Mouse (Mus musculus): ENCODE results near the gene Dpp8. TPM values are rescaled to one million over a fixed set of nuclear protein-coding genes. Genes with fewer than 3 reads are reported as not detected.
A peak's percentile ranks its signal among the peaks of the same experiment; 100 is the strongest.
"Not testable (repeated sequence)": the region's sequence is repeated elsewhere in the genome, so short reads cannot be mapped to it uniquely, and the experiment has no call there.

The Dpp8 gene
- total RNA-seq, 1 experiment from 2014 or later = 127 TPM

GRCm38 (mm10) chr9:65020991-65021886 lies 11.0 kb upstream of the Dpp8 start, which contains the start of gene Hacd3:
Gene Hacd3, minus strand, starts transcription at chr9:65021693.
- peak; percentile 81 for ATAC-seq (ENCODE audit: extremely low read depth, insufficient number of reproducible peaks, low FRiP score, poor library complexity, severe bottlenecking)

- 0 out of 2 replicates have a peak, but pooled peaks have one; percentile 8 for ATAC-seq (ENCODE audit: extremely low read depth, insufficient number of reproducible peaks, low FRiP score, poor library complexity, severe bottlenecking)
Observed at GRCm38 (mm10) chr9:65021887-65022579, 10.2 kb upstream of the Dpp8 start.

- ATAC-seq (ENCODE audit: extremely low read depth, insufficient number of reproducible peaks, low FRiP score, poor library complexity, severe bottlenecking) = no peak
Observed at GRCm38 (mm10) chr9:65022580-65023135, 9.6 kb upstream of the Dpp8 start.

- no peak for ATAC-seq (ENCODE audit: extremely low read depth, insufficient number of reproducible peaks, low FRiP score, poor library complexity, severe bottlenecking)
Observed at GRCm38 (mm10) chr9:65023447-65023846, 8.8 kb upstream of the Dpp8 start.

- no peak for ATAC-seq (ENCODE audit: extremely low read depth, insufficient number of reproducible peaks, low FRiP score, poor library complexity, severe bottlenecking)
Observed at GRCm38 (mm10) chr9:65027241-65027640, 5.0 kb upstream of the Dpp8 start.

GRCm38 (mm10) chr9:65028313-65028712 lies 3.9 kb upstream of the Dpp8 start:
- ATAC-seq (ENCODE audit: extremely low read depth, insufficient number of reproducible peaks, low FRiP score, poor library complexity, severe bottlenecking) = no peak

- ATAC-seq (ENCODE audit: extremely low read depth, insufficient number of reproducible peaks, low FRiP score, poor library complexity, severe bottlenecking) = not testable (repeated sequence)
Observed at GRCm38 (mm10) chr9:65031355-65031754, 859 bp upstream of the Dpp8 start.

- ATAC-seq (ENCODE audit: extremely low read depth, insufficient number of reproducible peaks, low FRiP score, poor library complexity, severe bottlenecking) = no peak
Observed at GRCm38 (mm10) chr9:65031894-65032268, 333 bp upstream of the Dpp8 start.

GRCm38 (mm10) chr9:65036456-65036855 lies 4.2 kb downstream of the Dpp8 start:
- no peak for ATAC-seq (ENCODE audit: extremely low read depth, insufficient number of reproducible peaks, low FRiP score, poor library complexity, severe bottlenecking)

- ATAC-seq (ENCODE audit: extremely low read depth, insufficient number of reproducible peaks, low FRiP score, poor library complexity, severe bottlenecking) = no peak
Observed at GRCm38 (mm10) chr9:65036861-65037260, 4.6 kb downstream of the Dpp8 start.

- ATAC-seq (ENCODE audit: extremely low read depth, insufficient number of reproducible peaks, low FRiP score, poor library complexity, severe bottlenecking) = no peak
Observed at GRCm38 (mm10) chr9:65041430-65041829, 9.2 kb downstream of the Dpp8 start.

- no peak for ATAC-seq (ENCODE audit: extremely low read depth, insufficient number of reproducible peaks, low FRiP score, poor library complexity, severe bottlenecking)
Observed at GRCm38 (mm10) chr9:65046993-65047392, 14.8 kb downstream of the Dpp8 start.

- ATAC-seq (ENCODE audit: extremely low read depth, insufficient number of reproducible peaks, low FRiP score, poor library complexity, severe bottlenecking) = no peak
Observed at GRCm38 (mm10) chr9:65049422-65049821, 17.2 kb downstream of the Dpp8 start.

- no peak for ATAC-seq (ENCODE audit: extremely low read depth, insufficient number of reproducible peaks, low FRiP score, poor library complexity, severe bottlenecking)
Observed at GRCm38 (mm10) chr9:65050981-65051380, 18.8 kb downstream of the Dpp8 start.

GRCm38 (mm10) chr9:65064251-65064650 lies 32.0 kb downstream of the Dpp8 start:
- ATAC-seq (ENCODE audit: extremely low read depth, insufficient number of reproducible peaks, low FRiP score, poor library complexity, severe bottlenecking) = no peak

GRCm38 (mm10) chr9:65070587-65070986 lies 38.4 kb downstream of the Dpp8 start:
- no peak for ATAC-seq (ENCODE audit: extremely low read depth, insufficient number of reproducible peaks, low FRiP score, poor library complexity, severe bottlenecking)

GRCm38 (mm10) chr9:65073555-65073954 lies 41.3 kb downstream of the Dpp8 start:
- ATAC-seq (ENCODE audit: extremely low read depth, insufficient number of reproducible peaks, low FRiP score, poor library complexity, severe bottlenecking) = no peak

- ATAC-seq (ENCODE audit: extremely low read depth, insufficient number of reproducible peaks, low FRiP score, poor library complexity, severe bottlenecking) = no peak
Observed at GRCm38 (mm10) chr9:65074251-65074650, 42.0 kb downstream of the Dpp8 start.

- peak; percentile 80 for ATAC-seq (ENCODE audit: extremely low read depth, insufficient number of reproducible peaks, low FRiP score, poor library complexity, severe bottlenecking)
Observed at GRCm38 (mm10) chr9:65074855-65075493, 42.8 kb downstream of the Dpp8 start.
